Mouse (Mus musculus) ES-E14 (cell line): ENCODE results near the gene Scube3. TPM values are rescaled to one million over a fixed set of nuclear protein-coding genes. Genes with fewer than 3 reads are reported as not detected.

Source experiments
- DNase-seq: peaks from one replicate; pipeline ENCODE4 v3.0.0-alpha.2; 2013; ENCODE audit warnings: low read depth, low spot score
- H3K27ac ChIP-seq: 2 replicates; pipeline ENCODE4 v1.5.1; 2012; ENCODE audit warnings: low read depth, mild to moderate bottlenecking, low read length, moderate library complexity, mixed read lengths; ENCODE audit not compliant: poor library complexity, insufficient read depth, severe bottlenecking
- H3K36me3 ChIP-seq: 2 replicates; pipeline ENCODE4 v1.6.1; 2012; ENCODE audit warnings: mild to moderate bottlenecking, low read length, moderate library complexity, mixed read lengths; ENCODE audit not compliant: control insufficient read depth, poor library complexity, insufficient read depth, severe bottlenecking
- H3K4me1 ChIP-seq, 2 experiments: fragments of 150-350 bp in 1 of 2; sonication (generic) in 1 of 2; 2 replicates each; pipeline ENCODE4 v1.6.1; 2012; ENCODE audit warnings: low read length in 2 of 2, mild to moderate bottlenecking in 1 of 2, mixed read lengths in 1 of 2; ENCODE audit not compliant: control insufficient read depth in 2 of 2, insufficient read depth in 2 of 2, poor library complexity in 1 of 2
- H3K4me3 ChIP-seq, 2 experiments: fragments of 150-350 bp in 1 of 2; sonication (generic) in 1 of 2; 2 replicates each; pipeline ENCODE4 v1.5.1; 2012; ENCODE audit warnings: low read length in 2 of 2, low read depth in 1 of 2, mild to moderate bottlenecking in 1 of 2, mixed read lengths in 1 of 2; ENCODE audit not compliant: insufficient read depth in 1 of 2, poor library complexity in 1 of 2, severe bottlenecking in 1 of 2
- H3K9ac ChIP-seq: 2 replicates; pipeline ENCODE4 v1.6.1; 2012; ENCODE audit warnings: low read depth, mild to moderate bottlenecking, low read length, mixed read lengths; ENCODE audit not compliant: poor library complexity, insufficient read depth, severe bottlenecking
- H3K9me3 ChIP-seq: fragments of 150-350 bp; sonication (generic); 2 replicates; pipeline ENCODE4 v1.6.1; 2012; ENCODE audit warnings: low read depth, mild to moderate bottlenecking, low read length; ENCODE audit not compliant: control insufficient read depth, insufficient read depth
- CHD2 ChIP-seq: IDR thresholded peaks from 2 replicates; pipeline ENCODE4 v1.6.1; 2014; ENCODE audit warnings: mild to moderate bottlenecking, low read depth, low read length, inconsistent platforms
- HCFC1 ChIP-seq: IDR thresholded peaks from 2 replicates; pipeline ENCODE4 v1.6.1; 2012; ENCODE audit warnings: low read length, inconsistent platforms, borderline replicate concordance; ENCODE audit not compliant: insufficient read depth
- MAFK ChIP-seq: IDR thresholded peaks from 2 replicates; pipeline ENCODE4 v1.6.1; 2014; ENCODE audit warnings: mild to moderate bottlenecking, low read depth, low read length, inconsistent platforms; ENCODE audit not compliant: insufficient read depth
- ZC3H11A ChIP-seq: IDR thresholded peaks from 2 replicates; pipeline ENCODE4 v1.6.1; 2012; ENCODE audit warnings: low read depth, mild to moderate bottlenecking, inconsistent platforms, low read length, borderline replicate concordance
- ZNF384 ChIP-seq: IDR thresholded peaks from 2 replicates; pipeline ENCODE4 v1.6.1; 2012; ENCODE audit warnings: low read depth, low read length, inconsistent platforms
- in situ Hi-C, 2 experiments: fragments of 600-800 bp; cut with MboI; formaldehyde crosslinking; loops; one replicate each; pipeline ENCODE4 v1.15.1; 2025; ENCODE audit warnings: low sequenced_read_pairs in 2 of 2, inconsistent platforms in 1 of 2; ENCODE audit not compliant: unreplicated experiment in 2 of 2
- total RNA-seq: library from RNA; depleted of rRNA; stranded (reverse); fragments of 300-350 nt; gene quantifications from 2 replicates; pipeline ENCODE4 v1.2.3, GENCODE M21; 2012

Scube3 gene
- total RNA-seq, 1 experiment, result 24.0 TPM

- Histone ChIP-seq H3K27ac (no peak overlapping the region), H3K9ac (peak overlapping the region; percentile 5; the same call in 1 of the 2 replicates), H3K4me1 (peaks cover 8 to 39% of the 10 kb centered on the region in 2 experiments; a peak in 3 of 4 replicates), H3K4me3 (peak overlapping the region; percentile 84 to 87; a peak in 2 of 4 replicates), H3K9me3 (no peaks in the 10 kb centered on the region), H3K36me3 (no peaks in the 10 kb centered on the region)
- DNase-seq, result no peak
- TF ChIP-seq CHD2 (no peak), ZC3H11A (no peak)
- in situ Hi-C loops, result no loop called here
Measured at GRCm38 (mm10) chr17:28140431-28141204, 1.3 kb upstream of the Scube3 start.

- no peaks in the 10 kb centered on the region for H3K9me3 ChIP-seq
- in situ Hi-C loops, result no loop called here
- peaks cover 8 to 45% of the 10 kb centered on the region in 2 experiments; a peak in 3 of 4 replicates for H3K4me1 ChIP-seq
Measured at GRCm38 (mm10) chr17:28141205-28141650, 713 bp upstream of the Scube3 start.

GRCm38 (mm10) chr17:28142700-28143610 lies 1.0 kb downstream of the Scube3 start:
- H3K27ac ChIP-seq, result no peak overlapping the region
- DNase-seq, result no peak
- TF ChIP-seq CHD2 (no peak), ZNF384 (no peak)
- peaks cover 8 to 51% of the 10 kb centered on the region in 2 experiments; a peak in 3 of 4 replicates for H3K4me1 ChIP-seq
- no peaks in the 10 kb centered on the region for H3K36me3 ChIP-seq
- in situ Hi-C loops, result no loop called here
- H3K9ac ChIP-seq, result peak overlapping the region; percentile 71
- peak overlapping the region; percentile 84 to 87 for H3K4me3 ChIP-seq
- H3K9me3 ChIP-seq, result no peaks in the 10 kb centered on the region

More at GRCm38 (mm10) chr17:28141205-28141650, 713 bp upstream of the Scube3 start:
- Histone ChIP-seq H3K9ac (peak overlapping the region; percentile 42; the same call in 1 of the 2 replicates), H3K36me3 (no peaks in the 10 kb centered on the region), H3K27ac (no peak overlapping the region), H3K4me3 (peak overlapping the region; percentile 84 to 87)
- TF ChIP-seq MAFK, result no peak
- no peak for TF ChIP-seq ZNF384
- no peak for TF ChIP-seq CHD2
- TF ChIP-seq ZC3H11A, result no peak
- TF ChIP-seq HCFC1, result no peak
- DNase-seq, result no peak

- Histone ChIP-seq H3K4me1 (peaks cover 8 to 43% of the 10 kb centered on the region in 2 experiments; a peak in 3 of 4 replicates), H3K27ac (no peak overlapping the region), H3K4me3 (no peak overlapping the region), H3K9ac (no peak overlapping the region), H3K36me3 (no peaks in the 10 kb centered on the region), H3K9me3 (no peaks in the 10 kb centered on the region)
- in situ Hi-C loops, result no loop called here
- TF ChIP-seq MAFK (no peak), HCFC1 (no peak), ZNF384 (no peak), ZC3H11A (no peak)
- DNase-seq, result no peak
Measured at GRCm38 (mm10) chr17:28143751-28144150, 1.8 kb downstream of the Scube3 start.
